Mouse (Mus musculus) B cell, adult 62 days (primary cell): ENCODE measurements around the gene Ccn1. TPM values are rescaled to one million over a fixed set of nuclear protein-coding genes. Genes with fewer than 3 reads are reported as not detected.

Experiments used
- total RNA-seq: library from RNA; stranded (reverse); gene quantifications from 4 replicates; pipeline ENCODE4 v1.2.4, GENCODE M21; 2023

The Ccn1 gene
- total RNA-seq, result not detected in 4 replicates

GRCm38 (mm10) chr3:145649852-145650202 is at the start of gene Ccn1:
Gene Ccn1 (minus strand): TSS chr3:145649981.

Other genes with a start within 250 kb of the Ccn1 start
- 12.8 to 23.6 TPM (median 13.3 TPM) in 4 replicates for gene Znhit6, start 73.8 kb downstream of the Ccn1 start, total RNA-seq
- gene Ddah1, start 108.7 kb upstream of the Ccn1 start, total RNA-seq, result not detected in 4 replicates